Mouse (Mus musculus) heart, embryonic 16.5 days (tissue): Measurements from ENCODE around the gene BC061212. TPM values are rescaled to one million over a fixed set of nuclear protein-coding genes. Genes with fewer than 3 reads are reported as not detected.
"Not testable (repeated sequence)": the region's sequence is repeated elsewhere in the genome, so short reads cannot be mapped to it uniquely, and the experiment has no call there.

Experiments
- ATAC-seq: fragments of 200-750 bp; cut with Nextera tagmentation; replicated peaks from 2 replicates; pipeline ENCODE4 v1.8.0; 2017; ENCODE audit warnings: moderate number of reproducible peaks; ENCODE audit not compliant: insufficient read depth, low FRiP score; ENCODE audit errors: extremely low read depth
- H3K27ac ChIP-seq: fragments of 300-500 bp; sonication (generic); 2 replicates; pipeline ENCODE4 v1.5.1; 2014; ENCODE audit warnings: mild to moderate bottlenecking, low read length, control low read depth, moderate library complexity
- H3K27me3 ChIP-seq: fragments of 300-500 bp; sonication (generic); 2 replicates; pipeline ENCODE4 v1.6.1; 2014; ENCODE audit warnings: low read length, mixed read lengths; ENCODE audit not compliant: control insufficient read depth, insufficient read depth
- H3K36me3 ChIP-seq: fragments of 300-500 bp; sonication (generic); 2 replicates; pipeline ENCODE4 v1.6.1; 2014; ENCODE audit not compliant: control insufficient read depth, insufficient read depth
- H3K4me1 ChIP-seq: fragments of 300-500 bp; sonication (generic); 2 replicates; pipeline ENCODE4 v1.6.1; 2014; ENCODE audit warnings: low read length, mixed read lengths; ENCODE audit not compliant: control insufficient read depth, insufficient read depth
- H3K4me2 ChIP-seq: fragments of 300-500 bp; sonication (generic); 2 replicates; pipeline ENCODE4 v1.6.1; 2014; ENCODE audit warnings: low read depth, mild to moderate bottlenecking, control low read depth, low read length
- H3K4me3 ChIP-seq: fragments of 300-500 bp; sonication (generic); 2 replicates; pipeline ENCODE4 v1.5.1; 2014; ENCODE audit warnings: mild to moderate bottlenecking, control low read depth, low read length
- H3K9ac ChIP-seq: fragments of 300-500 bp; sonication (generic); 2 replicates; pipeline ENCODE4 v1.6.1; 2014; ENCODE audit warnings: low read length, control low read depth
- H3K9me3 ChIP-seq: fragments of 300-500 bp; sonication (generic); replicated peaks from 2 replicates; pipeline ENCODE4 v1.6.1; 2016; ENCODE audit warnings: low read length; ENCODE audit not compliant: control insufficient read depth
- WGBS: fragments of 180-500 bp; shearing (Covaris S2); extraction: QIAGEN DNeasy Blood & Tissue Kit; methylation state at CpG from one replicate; pipeline ENCODE4 v1.1.7; 2014; 5-methylcytosine and 5-hydroxymethylcytosine counted together
- polyA plus RNA-seq: library from polyadenylated mRNA; unstranded; fragments of >200 nt; fragmentation: Nextera tagmentation; extraction: Ambion mirVana; gene quantifications from 2 replicates; pipeline ENCODE4 v1.2.1, GENCODE M21; 2015

BC061212 gene
- polyA plus RNA-seq, result not detected in 2 replicates

DNA sequence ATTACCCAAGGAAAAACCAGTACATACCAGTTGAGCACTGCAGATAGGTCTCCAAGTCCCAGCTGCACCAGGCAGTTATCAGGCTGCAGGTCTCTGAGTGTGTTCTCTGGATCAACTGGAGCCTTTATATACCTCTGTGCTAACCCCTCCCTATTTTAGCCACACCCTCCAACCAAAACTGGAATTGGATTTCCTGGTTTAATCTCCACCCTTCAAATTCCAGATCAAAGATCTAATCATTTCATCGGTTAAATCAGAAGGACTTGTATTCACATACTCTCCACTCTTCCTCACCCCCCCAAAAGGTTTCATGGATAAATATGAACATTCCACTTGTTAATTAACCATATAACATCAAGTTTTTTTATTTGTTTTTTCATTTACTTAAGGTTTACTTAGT, at the start of gene BC061212:
Gene BC061212, minus strand, starts transcription at position 101 of the 400 bp plus-strand sequence.
- H3K9ac ChIP-seq, ATAC-seq, H3K4me3 ChIP-seq, H3K36me3 ChIP-seq, H3K4me2 ChIP-seq, H3K27me3 ChIP-seq, H3K4me1 ChIP-seq, H3K9me3 ChIP-seq, H3K27ac ChIP-seq: not testable (repeated sequence)
- no CpG with 5 or more reads among the region's 1 CpGs for WGBS

DNA sequence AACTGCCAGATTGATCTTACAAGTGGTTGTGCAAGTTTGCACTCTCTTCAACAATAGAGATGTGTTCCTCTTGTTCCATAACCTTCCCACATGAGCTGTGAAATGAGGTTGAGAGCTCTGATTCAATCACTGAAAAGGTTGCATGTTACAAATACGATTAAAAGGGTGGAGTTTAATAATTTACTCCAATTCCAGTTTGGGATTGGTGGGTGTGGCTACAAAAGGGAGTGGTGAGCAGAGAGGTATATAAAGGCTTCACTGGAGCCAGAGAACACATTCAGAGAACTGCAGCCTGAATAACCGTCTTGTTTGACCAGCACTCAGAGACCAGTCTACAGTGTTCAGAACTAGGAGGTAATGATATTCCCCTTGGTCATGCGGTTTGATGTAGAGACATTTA, 5.7 kb upstream of the BC061212 start, which contains the start of gene Gm6351:
Gene Gm6351, plus strand, starts transcription at position 301 of the 400 bp plus-strand sequence.
- H3K9me3 ChIP-seq, H3K4me3 ChIP-seq, ATAC-seq, H3K4me2 ChIP-seq, H3K36me3 ChIP-seq, H3K4me1 ChIP-seq, H3K27me3 ChIP-seq, H3K27ac ChIP-seq, H3K9ac ChIP-seq: not testable (repeated sequence)
- no CpG with 5 or more reads among the region's 3 CpGs for WGBS

Other genes starting within 250 kb of the BC061212 start
- gene Gm7792, start 226.8 kb downstream of the BC061212 start, polyA plus RNA-seq, result not detected in 2 replicates
- gene Gm16429, start 141.5 kb downstream of the BC061212 start, polyA plus RNA-seq, result not detected in 2 replicates
- not detected in 2 replicates for gene Gm6351, start 5.8 kb upstream of the BC061212 start, polyA plus RNA-seq
- not detected in 2 replicates for gene Gm3106, start 147.5 kb upstream of the BC061212 start, polyA plus RNA-seq
- gene A430089I19Rik, start 236.3 kb upstream of the BC061212 start, polyA plus RNA-seq, result not detected in 2 replicates
- gene Gm6502, start 243.9 kb upstream of the BC061212 start, polyA plus RNA-seq, result not detected in 2 replicates